Mouse (Mus musculus) brain, embryonic 18.5 days (tissue): ENCODE data around the gene Cpn1.

ENCODE experiments used
- DNase-seq: peaks from one replicate; pipeline ENCODE4 v3.0.0-alpha.2; 2012; ENCODE audit warnings: low read depth, low spot score

Gene Cpn1

GRCm38 (mm10) chr19:43986069-43986794 lies at the start of gene Cpn1:
TSS of gene Cpn1 (minus strand) at chr19:43986556.
- DNase-seq, result no peak

DNA sequence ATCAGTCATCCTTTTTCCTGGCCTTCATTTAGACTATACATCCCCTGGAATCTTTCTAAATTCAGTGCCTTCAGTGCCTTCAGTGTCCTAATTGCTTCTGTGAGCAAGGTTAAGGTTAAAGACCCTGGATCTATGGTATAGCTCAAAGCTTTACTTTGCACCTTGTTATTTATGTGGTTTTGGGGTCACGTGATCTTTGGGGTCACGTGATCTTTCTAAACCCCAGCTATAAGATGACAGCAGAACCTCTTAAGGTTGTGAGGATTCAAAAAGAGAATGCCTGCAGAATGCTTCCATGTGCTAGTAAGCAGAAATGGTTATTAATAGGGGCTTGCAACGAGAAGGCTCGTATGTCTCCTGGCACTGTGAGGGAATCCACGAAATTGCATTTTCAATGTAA lies 47.0 kb upstream of the Cpn1 start:
- DNase-seq, result no peak

GRCm38 (mm10) chr19:44032046-44032744 lies 45.8 kb upstream of the Cpn1 start:
- no peak for DNase-seq

DNA sequence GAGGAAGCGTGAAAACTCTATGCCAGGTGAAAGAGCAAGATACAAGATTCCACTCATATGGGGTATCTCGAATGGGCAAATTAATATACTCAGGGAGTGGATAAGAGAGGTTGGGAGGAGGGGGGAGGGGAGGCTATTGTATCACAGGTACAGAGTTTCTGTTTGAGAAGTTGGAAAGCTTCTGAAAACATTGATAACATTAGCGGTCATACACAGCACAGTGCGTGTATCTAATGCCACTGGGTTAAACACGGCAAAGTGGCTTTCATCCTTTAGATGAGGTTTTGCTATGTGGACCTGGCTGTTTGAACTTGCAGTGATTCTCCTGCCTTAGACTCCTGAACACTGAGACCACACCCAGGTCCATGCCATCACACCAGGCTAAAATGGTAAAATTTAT lies 43.7 kb upstream of the Cpn1 start:
- no peak for DNase-seq

DNA sequence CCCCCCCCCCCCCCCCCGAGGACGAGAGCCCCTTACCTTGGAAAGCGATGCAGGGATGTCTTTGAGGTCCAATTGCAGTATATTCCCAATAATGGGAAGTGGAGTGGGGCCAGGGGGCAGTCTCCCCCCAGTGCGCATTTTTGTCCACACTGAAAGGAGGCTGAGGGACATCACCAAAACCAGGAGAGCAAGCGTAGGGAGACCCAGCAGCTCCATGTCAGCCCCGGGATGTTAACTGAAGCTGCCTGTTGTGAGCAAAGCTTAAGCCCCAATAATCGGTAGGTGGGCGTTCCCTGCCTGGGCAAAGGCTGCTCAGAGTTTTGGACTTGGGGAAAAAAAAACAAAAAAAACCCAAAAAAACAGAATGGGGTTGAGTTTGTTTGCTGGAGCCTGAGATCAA lies 42.6 kb upstream of the Cpn1 start, which contains the start of gene Cyp2c23:
Gene Cyp2c23 (minus strand): TSS at position 237 of the 400 bp plus-strand sequence.
- DNase-seq, result no peak

GRCm38 (mm10) chr19:44026956-44027530 lies 40.7 kb upstream of the Cpn1 start:
- no peak for DNase-seq

GRCm38 (mm10) chr19:44024921-44025585 lies 38.7 kb upstream of the Cpn1 start:
- DNase-seq, result no peak

- DNase-seq, result no peak
Measured at GRCm38 (mm10) chr19:44023066-44023465, 36.7 kb upstream of the Cpn1 start.

GRCm38 (mm10) chr19:44021502-44021901 lies 35.1 kb upstream of the Cpn1 start:
- no peak for DNase-seq

GRCm38 (mm10) chr19:44019739-44020138 lies 33.4 kb upstream of the Cpn1 start:
- no peak for DNase-seq

GRCm38 (mm10) chr19:44013862-44014261 lies 27.5 kb upstream of the Cpn1 start:
- DNase-seq, result no peak

DNA sequence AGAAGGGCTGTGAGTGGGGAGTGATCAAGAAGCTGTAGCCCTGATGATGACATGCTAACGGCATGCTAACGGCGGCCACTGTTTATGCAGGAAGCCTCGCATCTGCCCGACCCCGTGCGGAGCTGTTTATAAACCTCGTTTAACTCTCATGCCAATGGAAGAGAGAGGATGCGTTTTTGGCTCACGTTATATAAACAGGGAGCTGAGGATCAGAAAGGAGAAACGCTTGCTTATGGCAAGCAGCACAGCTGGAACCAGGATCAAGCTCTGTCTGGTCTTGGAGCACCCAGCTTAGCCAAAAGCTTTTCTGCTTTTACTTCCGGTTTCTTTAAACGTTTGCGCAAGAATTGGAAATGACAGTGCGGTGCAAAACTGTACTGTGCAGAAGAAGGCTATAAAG lies 22.4 kb upstream of the Cpn1 start:
- DNase-seq, result no peak

GRCm38 (mm10) chr19:44007186-44007585 lies 20.8 kb upstream of the Cpn1 start:
- no peak for DNase-seq

DNA sequence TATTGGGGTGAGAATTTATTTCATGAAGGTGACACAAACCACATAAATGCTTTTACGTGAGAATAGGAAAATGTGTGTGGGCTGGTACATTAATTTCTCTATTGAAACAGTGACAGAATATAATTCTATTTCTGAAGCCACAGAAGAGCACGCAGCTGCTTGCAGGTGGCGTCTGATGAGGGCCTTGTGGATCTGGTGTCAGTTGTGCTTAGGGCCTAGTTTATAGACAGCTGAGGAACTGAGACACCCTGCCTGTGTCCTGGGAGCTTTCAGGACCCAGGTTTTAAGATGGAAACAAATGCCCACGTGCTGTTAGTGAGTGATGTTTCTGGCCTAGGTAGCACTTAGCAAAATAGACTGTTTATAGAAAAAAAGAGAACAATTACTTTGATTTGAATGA lies 18.7 kb upstream of the Cpn1 start:
- no peak for DNase-seq

- DNase-seq, result no peak
Measured at GRCm38 (mm10) chr19:44004261-44004660, 17.9 kb upstream of the Cpn1 start.

DNA sequence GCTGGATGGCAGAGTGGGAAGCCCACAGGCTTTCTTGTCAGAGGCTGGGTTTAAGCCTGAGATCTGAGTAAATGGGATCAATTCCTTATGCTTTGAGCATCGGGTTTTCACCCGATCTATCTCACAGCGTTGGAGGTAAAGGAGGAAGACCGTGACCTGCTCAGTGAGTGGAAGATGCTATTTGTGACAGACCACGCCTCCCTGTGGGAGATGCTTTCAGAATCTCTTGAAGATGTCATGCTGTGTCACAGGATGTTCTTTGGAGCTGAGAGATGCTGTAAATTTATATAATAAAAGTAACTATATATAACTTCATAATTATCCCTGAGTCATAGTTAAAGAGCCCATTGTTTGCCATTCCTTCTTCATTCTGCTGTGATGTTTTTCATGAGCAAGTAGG lies 14.4 kb upstream of the Cpn1 start:
- no peak for DNase-seq

- DNase-seq, result no peak
Measured at GRCm38 (mm10) chr19:44000061-44000460, 13.7 kb upstream of the Cpn1 start.

DNA sequence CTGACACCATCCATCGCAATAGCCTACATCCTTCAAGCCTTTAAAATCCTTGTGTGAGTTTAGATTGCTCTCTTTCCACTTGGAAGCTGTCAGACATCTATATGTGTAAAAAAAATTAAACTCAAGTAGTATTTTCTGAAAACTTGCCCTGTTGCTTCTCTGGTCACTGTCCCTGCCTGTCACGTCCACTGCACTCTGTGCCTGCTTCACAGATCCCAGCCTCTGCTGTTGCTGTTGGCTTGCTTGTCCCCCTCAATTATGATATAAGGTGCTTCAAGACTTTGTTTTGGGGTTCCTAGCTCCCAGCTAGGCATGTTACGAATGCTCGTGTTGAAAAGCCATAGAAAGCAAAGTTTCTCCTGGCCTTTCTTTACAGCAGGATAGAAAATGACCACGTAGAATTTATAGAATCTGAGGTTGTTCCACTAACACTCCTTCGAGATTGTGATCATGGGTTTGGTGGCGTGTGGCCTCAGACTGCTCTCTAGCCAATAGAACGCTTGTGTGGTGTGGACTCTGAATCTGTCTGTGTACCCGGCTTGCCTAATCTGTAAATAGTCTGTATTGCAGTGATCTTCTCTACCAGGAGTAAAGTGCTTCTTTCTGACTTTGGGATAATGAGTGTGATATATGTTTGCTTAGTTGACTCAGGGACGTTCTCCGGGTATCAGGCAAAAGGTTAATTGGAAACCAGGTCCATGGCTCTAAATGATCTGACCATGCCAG lies 12.6 kb upstream of the Cpn1 start:
- no peak for DNase-seq

DNA sequence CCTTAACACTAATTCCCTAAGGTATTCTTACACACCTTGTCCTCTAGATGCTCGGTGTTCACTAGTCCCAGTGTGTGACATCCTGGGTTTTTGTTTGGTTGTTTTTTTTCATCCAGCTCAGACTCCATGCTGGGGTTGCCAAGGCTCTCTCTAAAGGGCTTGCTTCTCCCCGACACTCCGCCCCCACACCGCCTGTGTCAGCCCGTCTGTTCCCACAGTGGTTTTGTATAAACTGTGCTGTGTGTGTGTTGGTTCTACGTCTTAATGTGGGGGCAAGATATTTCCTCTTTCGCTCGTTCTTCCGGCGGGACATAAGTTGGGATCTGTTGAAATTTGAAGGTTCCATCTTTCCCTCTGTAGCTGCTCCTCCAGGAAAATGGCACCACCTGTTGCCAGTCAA lies 11.7 kb upstream of the Cpn1 start:
- no peak for DNase-seq

- DNase-seq, result no peak
Measured at GRCm38 (mm10) chr19:43995427-43995826, 9.1 kb upstream of the Cpn1 start.

DNA sequence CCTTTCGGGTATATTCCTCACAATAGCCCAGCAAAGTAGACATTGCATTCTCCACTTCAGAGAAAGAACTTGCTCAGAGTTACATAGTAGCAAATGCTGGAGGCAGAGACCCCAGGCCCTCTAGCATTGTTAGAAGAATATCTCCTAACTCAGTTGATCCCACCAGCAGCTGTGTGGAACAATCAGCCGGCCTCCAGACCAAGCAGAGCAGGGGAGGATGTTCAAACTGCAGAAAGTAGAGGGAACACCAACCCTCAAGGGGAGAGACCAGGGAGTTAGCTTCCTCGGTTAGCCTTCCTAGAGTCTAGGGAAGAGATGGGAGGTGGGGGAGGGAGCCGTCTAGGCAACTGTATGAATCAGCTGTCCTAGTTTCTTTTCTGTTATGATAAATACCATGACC lies 6.1 kb upstream of the Cpn1 start:
- DNase-seq, result no peak

DNA sequence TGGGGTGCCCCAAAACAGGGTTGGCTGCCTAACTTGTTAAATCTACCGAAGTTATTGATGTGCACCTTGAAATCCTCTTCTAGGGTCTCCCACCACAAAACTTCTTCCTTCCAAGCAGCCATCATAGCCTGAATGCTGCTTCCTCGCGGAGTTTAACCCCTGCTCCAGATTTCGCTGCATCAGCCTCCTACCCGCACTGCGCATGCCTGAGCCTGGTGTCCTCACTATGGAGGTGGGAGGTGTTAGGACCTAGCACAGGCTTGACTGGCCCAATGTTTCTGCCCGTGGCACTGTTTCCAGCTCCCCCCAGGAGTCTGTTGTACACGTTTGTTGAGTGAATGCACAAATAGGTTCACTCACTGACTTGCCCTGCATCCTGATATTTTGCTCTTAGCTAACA lies 4.0 kb upstream of the Cpn1 start:
- DNase-seq, result no peak
